Mouse (Mus musculus) heart, adult 2 months (tissue): ENCODE results near the gene Kin. TPM values are rescaled to one million over a fixed set of nuclear protein-coding genes. Genes with fewer than 3 reads are reported as not detected.

ENCODE experiments used
- DNase-seq, 2 experiments: peaks; one replicate each; pipeline ENCODE4 v3.0.0; 2021
- H3K27ac ChIP-seq: fragments of 200-600 bp; 2 replicates; pipeline ENCODE4 v1.8.1; 2022
- H3K27me3 ChIP-seq: fragments of 200-500 bp; 2 replicates; pipeline ENCODE4 v1.6.1; 2012; ENCODE audit warnings: mild to moderate bottlenecking, low read length, inconsistent platforms, mixed read lengths; ENCODE audit not compliant: control insufficient read depth, insufficient read depth
- H3K36me3 ChIP-seq: fragments of 200-500 bp; 2 replicates; pipeline ENCODE4 v1.6.1; 2012; ENCODE audit warnings: low read length, inconsistent platforms; ENCODE audit not compliant: control insufficient read depth, insufficient read depth
- H3K4me1 ChIP-seq: fragments of 200-500 bp; 2 replicates; pipeline ENCODE4 v1.6.1; 2011; ENCODE audit warnings: low read length; ENCODE audit not compliant: control insufficient read depth, insufficient read depth
- H3K4me3 ChIP-seq: fragments of 200-600 bp; 2 replicates; pipeline ENCODE4 v1.8.1; 2022
- H3K79me2 ChIP-seq: fragments of 200-500 bp; replicated peaks from 2 replicates; pipeline ENCODE4 v1.6.1; 2012; ENCODE audit warnings: mild to moderate bottlenecking, inconsistent platforms, low read length, moderate library complexity, mixed read lengths; ENCODE audit not compliant: control insufficient read depth, insufficient read depth
- H3K9ac ChIP-seq: fragments of 200-500 bp; 2 replicates; pipeline ENCODE4 v1.6.1; 2012; ENCODE audit warnings: low read depth, mild to moderate bottlenecking, control low read depth, inconsistent platforms, low read length, mixed read lengths
- CTCF ChIP-seq: fragments of 200-600 bp; IDR thresholded peaks from 2 replicates; pipeline ENCODE4 v1.8.1; 2022; ENCODE audit warnings: antibody characterized with exemption, mild to moderate bottlenecking, moderate library complexity
- EP300 ChIP-seq: fragments of 200-500 bp; IDR thresholded peaks from 2 replicates; pipeline ENCODE4 v1.6.1; 2011; ENCODE audit warnings: low read depth, low read length, control low read depth; ENCODE audit not compliant: insufficient read depth
- POLR2A ChIP-seq: fragments of 200-500 bp; IDR thresholded peaks from 2 replicates; pipeline ENCODE4 v1.6.1; 2011; ENCODE audit warnings: mild to moderate bottlenecking, low read depth, low read length, control low read depth; ENCODE audit not compliant: insufficient read depth
- WGBS: fragments of 180-500 bp; shearing (Covaris S2); methylation state at CpG from one replicate; pipeline ENCODE4 v1.1.7; 2018; 5-methylcytosine and 5-hydroxymethylcytosine counted together
- intact Hi-C: fragments of 180-260 bp; cut with DNase I; formaldehyde crosslinking; loops from one replicate; pipeline ENCODE4 v1.15.1; 2025
- long read RNA-seq: library from polyadenylated mRNA; stranded (forward); transcript quantifications from one replicate; pipeline ENCODE4 v2.0.0, GENCODE M21; 2021
- polyA plus RNA-seq: library from polyadenylated mRNA; depleted of rRNA; stranded (reverse); fragments of >200 nt; gene quantifications from 2 replicates; pipeline ENCODE4 v1.2.3, GENCODE M21; 2012; rRNA removed
- total RNA-seq, 2 experiments: library from RNA; stranded (reverse); gene quantifications; 2 replicates each; pipeline ENCODE4 v1.2.3; 2021

Kin gene
- total RNA-seq (1 to 10 TPM; 6.5 to 7.7 TPM), polyA plus RNA-seq (3.8 and 4.9 TPM in 2 replicates)
- long read RNA-seq, partial matches to known transcripts, result 0 of 2 reads
- long read RNA-seq, other reads (novel, unspliced or antisense), result 1 of 2 reads

DNA sequence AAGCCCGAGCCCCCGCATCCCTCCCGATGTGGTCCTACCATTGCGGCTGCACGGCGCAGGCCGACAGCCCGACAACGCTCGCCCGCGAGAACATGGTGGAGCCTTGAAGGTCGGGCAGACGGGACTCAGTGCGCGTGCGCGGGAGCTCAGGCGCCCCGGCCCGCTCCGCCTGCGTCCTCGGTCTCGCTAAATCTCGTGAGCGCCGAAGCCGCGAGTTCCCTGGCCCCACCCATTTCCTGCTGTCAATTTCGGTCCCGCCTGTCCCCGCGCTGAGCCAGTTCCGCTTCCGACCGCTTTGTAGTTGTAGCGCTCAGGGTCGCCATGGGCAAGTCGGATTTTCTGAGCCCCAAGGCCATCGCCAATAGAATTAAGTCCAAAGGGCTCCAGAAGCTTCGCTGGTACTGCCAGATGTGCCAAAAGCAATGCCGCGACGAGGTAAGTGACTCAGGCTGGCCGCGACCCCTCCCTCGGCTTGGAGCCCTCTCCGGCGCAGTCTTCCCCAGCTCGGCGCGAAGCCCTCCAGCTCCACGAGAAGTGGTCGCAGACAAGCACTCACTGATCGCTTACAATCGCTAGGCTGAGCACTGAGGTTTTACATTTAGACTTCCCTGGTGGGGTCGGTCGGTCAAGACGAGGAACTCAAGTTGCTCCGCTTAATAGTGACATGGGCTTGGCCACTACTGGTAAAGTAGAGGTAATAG lies at the start of gene Kin, which contains the start of gene Atp5c1:
Kin (plus strand) TSS at position 284 of the 701 bp plus-strand sequence.
Atp5c1 (minus strand) TSS at position 201 of the 701 bp plus-strand sequence.
- DNase-seq, result peak; percentile 96 to 98
- Histone ChIP-seq H3K27me3 (no peaks in the 10 kb centered on the region), H3K4me1 (peaks cover 13% of the 10 kb centered on the region), H3K36me3 (peaks cover 3% of the 10 kb centered on the region), H3K4me3 (peak within 1 kb of the TSS; percentile 92), H3K9ac (peak within 1 kb of the TSS; percentile 97), H3K79me2 (peaks cover 12% of the 10 kb centered on the region), H3K27ac (peak within 1 kb of the TSS; percentile 99)
- intact Hi-C loops, result loop anchor here (1.0 kb wide), 1 partner anchor 32 kb away; the partner anchor contains the start of gene Taf3
- 0 out of 2 replicates have a peak, but pooled peaks have one; percentile 34 for TF ChIP-seq EP300
- TF ChIP-seq CTCF, result peak; percentile 75
- peak; percentile 96 for TF ChIP-seq POLR2A
- under 1% methylated on average over 61 of the region's 61 CpGs for WGBS

DNA sequence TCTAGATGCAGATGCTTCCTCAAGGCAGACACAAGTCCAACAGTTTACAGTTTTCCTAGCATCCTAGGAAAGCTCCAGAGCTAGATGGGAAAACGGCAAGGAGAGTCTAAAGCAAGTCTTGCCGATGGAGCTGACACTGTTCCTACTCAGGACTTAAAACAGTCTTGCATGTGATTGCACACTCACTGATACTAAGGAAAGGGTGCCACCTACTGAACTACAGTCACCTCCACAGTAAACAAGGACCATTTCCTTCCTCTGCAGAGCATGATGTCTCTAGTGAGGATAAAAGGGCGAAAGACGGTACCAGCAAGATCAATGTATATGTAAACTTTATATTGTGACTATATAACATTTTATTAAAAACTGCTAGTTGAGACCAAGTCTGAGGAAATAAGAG lies 46.7 kb upstream of the Kin start:
- Histone ChIP-seq H3K4me3 (no peak overlapping the region), H3K36me3 (no peaks in the 10 kb centered on the region; the same call in 1 of the 2 replicates), H3K9ac (no peak overlapping the region), H3K4me1 (peaks cover 2% of the 10 kb centered on the region), H3K79me2 (peaks cover 2% of the 10 kb centered on the region), H3K27ac (no peak overlapping the region), H3K27me3 (no peaks in the 10 kb centered on the region)
- intact Hi-C loops, result no loop called here
- no peak for DNase-seq
- TF ChIP-seq EP300 (no peak), CTCF (peak; percentile 50), POLR2A (no peak)
- WGBS, result 31% methylated on average over 4 of the region's 4 CpGs

DNA sequence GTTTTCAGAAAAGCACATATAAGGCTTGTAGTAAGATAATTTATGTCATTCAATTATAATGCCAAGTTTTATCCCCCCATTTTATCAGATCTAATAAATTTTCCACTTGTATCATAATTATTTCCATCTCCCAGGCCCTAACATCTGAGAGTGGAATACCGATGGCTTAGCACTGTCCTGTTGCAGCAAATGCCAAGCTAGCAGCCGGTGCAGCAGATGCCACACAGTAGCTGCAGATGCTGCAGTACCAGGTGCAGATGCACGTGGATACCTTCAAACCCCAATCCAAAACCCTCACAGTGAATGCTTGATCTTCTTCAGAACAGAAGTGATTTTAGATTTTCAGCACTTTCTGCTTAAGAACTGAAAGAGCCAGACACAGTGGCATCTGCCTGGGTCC lies 45.4 kb upstream of the Kin start:
- Histone ChIP-seq H3K4me1 (peaks cover 2% of the 10 kb centered on the region), H3K9ac (no peak overlapping the region), H3K36me3 (no peaks in the 10 kb centered on the region; the same call in 1 of the 2 replicates), H3K27ac (no peak overlapping the region), H3K4me3 (no peak overlapping the region), H3K27me3 (no peaks in the 10 kb centered on the region), H3K79me2 (peaks cover 6% of the 10 kb centered on the region)
- TF ChIP-seq CTCF, result no peak
- TF ChIP-seq EP300, result no peak
- no peak for TF ChIP-seq POLR2A
- intact Hi-C loops, result no loop called here
- DNase-seq, result no peak
- WGBS, result 79% methylated on average over 3 of the region's 3 CpGs

DNA sequence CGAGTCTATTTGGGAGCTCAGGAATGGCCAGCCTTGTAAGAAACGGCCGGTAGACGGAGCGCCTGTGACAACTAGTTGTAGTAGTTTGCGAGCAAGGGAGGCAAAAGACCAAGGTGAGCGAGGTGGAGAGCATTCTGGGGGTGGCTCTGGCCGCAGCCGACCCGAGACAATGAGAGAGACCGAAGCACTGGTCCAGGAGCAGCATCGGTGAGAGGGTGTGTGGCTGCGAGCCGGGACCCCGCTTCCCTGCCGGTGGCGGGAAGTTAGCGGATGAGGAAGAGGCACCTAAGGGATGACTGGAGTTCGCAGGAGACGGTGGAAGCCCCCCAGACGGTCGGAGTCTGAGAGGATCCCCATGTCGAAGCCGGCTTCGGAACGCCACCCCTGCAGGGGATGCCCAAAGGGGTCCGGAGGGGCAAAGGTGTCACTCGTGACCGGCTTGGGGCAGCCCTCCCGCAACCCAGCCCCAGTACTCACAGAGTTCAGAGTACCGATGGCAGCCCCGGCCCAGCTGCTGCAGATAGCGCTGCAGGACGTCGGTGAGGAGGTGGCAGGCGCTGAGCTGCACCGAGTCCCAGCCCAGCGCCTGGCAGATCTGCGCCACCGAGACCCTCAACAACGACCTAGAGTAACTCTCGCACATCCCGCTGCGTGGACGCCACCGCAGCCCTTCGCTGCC lies 32.5 kb upstream of the Kin start:
- H3K79me2 ChIP-seq, result 0 out of 2 replicates have a peak, but pooled peaks cover 3% of the 10 kb centered on the region
- peak overlapping the region; percentile 82 for H3K27ac ChIP-seq
- DNase-seq, result peak; percentile 27 to 50
- no peaks in the 10 kb centered on the region for H3K4me1 ChIP-seq
- H3K36me3 ChIP-seq, result no peaks in the 10 kb centered on the region
- H3K4me3 ChIP-seq, result peak overlapping the region; percentile 100
- peak; percentile 40 for TF ChIP-seq CTCF
- no peak for TF ChIP-seq POLR2A
- TF ChIP-seq EP300, result no peak
- H3K9ac ChIP-seq, result peak overlapping the region; percentile 93
- H3K27me3 ChIP-seq, result no peaks in the 10 kb centered on the region
- intact Hi-C loops, result loop anchor here (1.0 kb wide), 1 partner anchor 32 kb away; the partner anchor contains the start of genes Atp5c1 and Kin
- WGBS, result under 1% methylated on average over 47 of the region's 47 CpGs

DNA sequence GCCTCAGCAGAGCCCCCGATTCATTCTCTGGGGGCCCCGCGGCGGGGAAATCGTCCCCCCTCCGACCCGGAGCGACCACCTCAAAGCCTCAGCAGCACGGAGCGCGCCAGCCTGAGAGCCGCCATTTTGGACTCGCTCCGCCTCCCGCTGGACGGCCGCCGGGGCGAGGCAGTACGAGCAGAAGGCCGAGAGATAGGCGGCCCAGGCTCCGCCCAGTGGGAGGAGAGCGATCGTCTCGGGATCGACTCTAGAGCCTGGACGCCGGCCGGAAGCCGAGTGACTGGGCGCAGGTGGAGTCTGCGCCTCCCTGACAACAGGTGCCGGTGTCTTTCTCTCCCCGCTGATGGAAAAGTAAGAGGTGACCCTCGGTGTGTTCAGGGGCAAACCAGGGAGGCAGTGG lies 31.9 kb upstream of the Kin start, which contains the start of gene Taf3:
Taf3 (minus strand) TSS at position 136 of the 400 bp plus-strand sequence.
- H3K27me3 ChIP-seq, result no peaks in the 10 kb centered on the region
- TF ChIP-seq POLR2A (peak; percentile 69), EP300 (no peak)
- H3K27ac ChIP-seq, result peak within 1 kb of the TSS; percentile 82
- no peaks in the 10 kb centered on the region for H3K4me1 ChIP-seq
- H3K79me2 ChIP-seq, result 0 out of 2 replicates have a peak, but pooled peaks cover 3% of the 10 kb centered on the region
- 1% methylated on average over 36 of the region's 36 CpGs for WGBS
- H3K4me3 ChIP-seq, result peak within 1 kb of the TSS; percentile 100
- no peaks in the 10 kb centered on the region for H3K36me3 ChIP-seq
- peak; percentile 95 to 97 for DNase-seq
- H3K9ac ChIP-seq, result peak within 1 kb of the TSS; percentile 93
- intact Hi-C loops, result loop anchor here (1.0 kb wide), 1 partner anchor 32 kb away; the partner anchor contains the start of genes Atp5c1 and Kin
